Mouse (Mus musculus): ENCODE measurements at regions not wholly inside any gene's neighbourhood (a gene's known extent, or its start where the extent isn't known, plus 50 kb on each side); places are given as distances from the start of the nearest gene placed in this dataset.

GRCm38 (mm10) chr6:22418279-22418678 lies 62.2 kb upstream of the Fam3c start:
- no peak for DNase-seq (ENCODE audit: low spot score)
- WGBS: 78% methylated on average over 4 of the region's 4 CpGs

DNA sequence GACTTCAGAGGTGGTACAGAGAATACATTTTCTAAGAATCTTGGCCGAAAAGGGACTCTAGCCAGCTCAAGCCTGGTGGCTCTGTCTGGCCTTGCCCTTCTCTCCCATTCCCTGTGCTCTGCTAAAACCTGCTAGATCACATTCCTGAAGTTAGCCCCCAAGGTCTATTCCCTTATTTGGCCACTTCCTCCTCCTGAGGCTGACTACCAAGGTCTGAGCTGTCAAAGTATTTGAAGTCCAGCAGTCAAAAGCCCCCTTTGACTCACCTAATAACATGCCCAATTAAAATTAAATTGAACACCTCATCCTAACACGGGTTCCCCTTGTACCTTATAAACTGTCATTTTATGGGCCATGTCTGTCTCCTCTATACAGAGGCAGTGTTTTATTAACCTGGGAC lies 61.1 kb upstream of the Fam3c start:
- WGBS: 41% methylated on average over 2 of the region's 2 CpGs
- no peaks in the 10 kb centered on the region for H3K27me3 ChIP-seq (ENCODE audit: low read depth, poor library complexity, severe bottlenecking)
- H3K9me3 ChIP-seq (replicated peaks): no peaks in the 10 kb centered on the region
- no peak overlapping the region for H3K27ac ChIP-seq
- H3K4me1 ChIP-seq: peaks cover 7% of the 10 kb centered on the region; the same call in 1 of the 2 replicates
- H3K36me3 ChIP-seq: no peaks in the 10 kb centered on the region
- no peak overlapping the region for H3K4me3 ChIP-seq
- peak; percentile 32 for DNase-seq (ENCODE audit: low spot score)

More at GRCm38 (mm10) chr6:22418279-22418678, 62.2 kb upstream of the Fam3c start:
- no peaks in the 10 kb centered on the region for H3K27me3 ChIP-seq (ENCODE audit: low read depth, poor library complexity, severe bottlenecking)
- no peaks in the 10 kb centered on the region for H3K9me3 ChIP-seq (replicated peaks)
- no peak overlapping the region for H3K4me3 ChIP-seq
- no peak overlapping the region for H3K27ac ChIP-seq
- peaks cover 7% of the 10 kb centered on the region; the same call in 1 of the 2 replicates for H3K4me1 ChIP-seq
- no peaks in the 10 kb centered on the region for H3K36me3 ChIP-seq

GRCm38 (mm10) chr6:22411796-22412195 lies 55.8 kb upstream of the Fam3c start:
- Histone ChIP-seq H3K27me3 (ENCODE audit: low read depth, poor library complexity, severe bottlenecking) (no peaks in the 10 kb centered on the region), H3K36me3 (no peaks in the 10 kb centered on the region), H3K27ac (no peak overlapping the region), H3K9me3 (replicated peaks) (no peaks in the 10 kb centered on the region), H3K4me1 (no peaks in the 10 kb centered on the region; the same call in 1 of the 2 replicates), H3K4me3 (no peak overlapping the region)
- 90% methylated on average over 2 of the region's 2 CpGs for WGBS
- no peak for DNase-seq (ENCODE audit: low spot score)

- Histone ChIP-seq H3K36me3 (no peaks in the 10 kb centered on the region), H3K27me3 (ENCODE audit: low read depth, poor library complexity, severe bottlenecking) (no peaks in the 10 kb centered on the region), H3K4me1 (no peaks in the 10 kb centered on the region; the same call in 1 of the 2 replicates), H3K4me3 (no peak overlapping the region), H3K27ac (no peak overlapping the region), H3K9me3 (replicated peaks) (no peaks in the 10 kb centered on the region)
- no peak for DNase-seq (ENCODE audit: low spot score)
- 85% methylated on average over 7 of the region's 7 CpGs for WGBS
Measured at GRCm38 (mm10) chr6:22408808-22409589, 53.0 kb upstream of the Fam3c start.
